Mouse (Mus musculus): ENCODE data around the gene Phf23.
"Not testable (repeated sequence)": the region's sequence is repeated elsewhere in the genome, so short reads cannot be mapped to it uniquely, and the experiment has no call there.

The Phf23 gene

DNA sequence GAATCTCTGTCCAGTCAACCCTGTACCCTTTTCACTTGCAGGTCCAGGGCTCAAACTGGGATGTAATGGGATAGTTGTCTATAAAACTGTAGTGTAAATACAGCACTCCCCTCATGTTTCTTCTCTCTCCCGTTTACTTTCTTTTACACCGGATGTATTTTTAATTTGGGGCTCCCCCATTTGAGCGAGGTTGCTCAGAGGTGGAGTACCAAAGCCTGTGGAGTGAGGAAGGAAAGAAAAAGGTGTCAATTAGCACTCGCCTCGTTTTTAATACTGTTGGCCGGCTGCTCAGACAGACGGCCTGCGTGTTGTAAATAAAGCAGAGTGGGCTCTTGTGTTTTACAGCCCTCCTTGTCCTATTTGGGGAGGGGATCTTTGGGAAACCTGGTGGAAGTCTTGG, 4.1 kb downstream of the Phf23 start:
- DNase-seq (ENCODE audit: low read depth, low spot score): no peak

DNA sequence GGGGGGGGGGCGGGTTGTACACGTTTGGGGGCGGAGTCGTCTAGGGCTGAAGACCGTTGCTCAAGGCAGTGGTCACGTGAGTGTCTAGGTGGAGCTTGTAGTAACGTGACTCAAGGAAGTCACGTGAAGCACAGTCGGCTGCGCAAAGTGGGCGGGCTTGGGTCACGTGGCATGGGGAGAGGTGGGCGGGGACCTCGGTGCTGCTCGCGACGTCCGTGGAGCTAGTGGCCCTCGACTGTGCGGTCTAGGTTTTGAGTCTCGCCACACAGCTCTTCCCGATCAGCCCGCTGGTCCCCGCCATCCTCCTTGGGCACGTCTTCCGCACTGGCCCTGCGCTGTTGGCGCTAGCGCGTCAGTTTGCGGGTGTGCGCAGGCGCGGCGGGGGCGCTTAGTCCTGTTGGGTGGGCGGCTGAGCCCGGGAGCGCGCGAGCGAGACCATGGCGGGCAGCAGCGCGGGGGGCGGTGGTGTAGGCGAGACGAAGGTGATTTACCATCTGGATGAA, 4.9 kb downstream of the Phf23 start, which contains the start of gene Dvl2:
Gene Dvl2, plus strand, starts transcription at position 200 of the 503 bp plus-strand sequence.
- peak; percentile 96 for DNase-seq (ENCODE audit: low read depth, low spot score)

DNA sequence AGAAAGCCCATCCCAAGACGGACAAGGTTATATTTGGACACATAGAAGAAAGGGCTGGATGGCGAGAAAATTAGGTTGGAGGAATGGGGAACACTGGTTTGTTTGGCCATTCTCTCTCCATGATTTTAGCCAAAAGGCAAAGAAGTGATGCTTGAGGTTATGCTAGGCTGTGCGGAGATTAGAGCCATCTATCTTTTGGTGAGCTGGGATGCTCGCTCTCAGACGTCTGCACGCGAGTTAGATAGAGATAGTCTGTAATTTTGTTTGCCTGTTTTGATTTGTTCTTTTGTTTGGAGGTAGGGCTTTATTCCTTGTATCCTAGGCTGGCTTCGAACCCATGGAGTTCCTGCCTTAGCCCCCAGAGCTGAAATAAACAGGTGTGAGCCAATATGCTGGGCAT, 5.6 kb downstream of the Phf23 start:
- DNase-seq (ENCODE audit: low read depth, low spot score): no peak

DNA sequence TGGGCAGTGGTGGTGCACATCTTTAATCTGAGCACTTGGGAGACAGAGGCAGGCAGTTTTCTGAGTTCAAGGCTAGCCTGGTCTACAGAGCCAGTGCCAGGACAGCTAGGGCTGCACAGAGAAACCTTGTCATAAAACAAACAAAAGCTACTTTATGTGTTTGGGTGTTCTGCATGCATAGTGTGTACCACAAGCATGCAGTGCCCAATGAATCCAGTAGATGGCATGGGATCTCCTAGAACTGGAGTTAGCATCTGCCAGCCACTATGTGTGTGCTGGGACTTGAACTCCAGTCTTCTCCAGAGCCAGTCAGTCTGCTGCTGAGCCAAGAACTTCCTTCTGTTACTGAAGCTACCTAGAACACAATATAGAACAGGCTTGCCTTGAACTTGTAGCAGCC, 6.3 kb downstream of the Phf23 start:
- DNase-seq (ENCODE audit: low read depth, low spot score): peak; percentile 66

DNA sequence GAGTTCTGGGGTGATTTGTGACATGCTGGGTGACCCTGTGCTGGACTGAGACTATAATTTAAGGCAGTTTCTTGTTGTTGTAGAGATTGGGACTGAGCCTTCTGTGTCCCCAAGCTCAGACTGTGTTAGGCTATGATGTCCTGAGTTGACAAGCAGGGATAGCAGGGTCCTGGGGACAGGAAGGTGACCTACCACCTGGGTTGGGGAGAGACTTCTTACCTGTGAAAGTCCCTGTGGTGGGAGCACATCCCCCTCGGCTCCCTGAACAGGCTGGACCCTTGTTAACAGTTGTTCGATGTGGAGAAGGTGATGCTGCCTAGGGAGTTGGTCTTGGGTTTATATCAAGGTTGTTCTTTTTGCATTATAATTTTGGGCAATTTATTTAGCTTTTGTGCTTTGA, 6.9 kb downstream of the Phf23 start:
- no peak for DNase-seq (ENCODE audit: low read depth, low spot score)

DNA sequence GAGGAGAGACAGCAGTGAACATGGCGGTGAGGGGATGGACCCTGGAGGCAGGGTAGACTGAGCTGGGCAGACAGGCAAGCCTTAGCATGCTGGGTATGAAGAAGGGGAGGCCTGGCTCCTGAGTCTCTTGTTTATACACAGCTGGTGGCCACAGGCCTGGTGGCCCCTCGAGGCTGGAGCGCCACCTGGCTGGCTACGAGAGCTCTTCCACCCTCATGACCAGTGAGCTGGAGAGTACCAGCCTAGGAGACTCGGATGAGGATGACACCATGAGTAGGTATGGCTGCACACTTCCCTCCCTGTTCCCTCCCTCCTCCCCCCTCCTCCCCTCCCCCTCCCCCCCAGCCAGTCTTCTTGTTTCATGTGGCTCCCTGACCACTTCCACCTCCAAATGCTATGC, 9.9 kb downstream of the Phf23 start:
- no peak for DNase-seq (ENCODE audit: low read depth, low spot score)

DNA sequence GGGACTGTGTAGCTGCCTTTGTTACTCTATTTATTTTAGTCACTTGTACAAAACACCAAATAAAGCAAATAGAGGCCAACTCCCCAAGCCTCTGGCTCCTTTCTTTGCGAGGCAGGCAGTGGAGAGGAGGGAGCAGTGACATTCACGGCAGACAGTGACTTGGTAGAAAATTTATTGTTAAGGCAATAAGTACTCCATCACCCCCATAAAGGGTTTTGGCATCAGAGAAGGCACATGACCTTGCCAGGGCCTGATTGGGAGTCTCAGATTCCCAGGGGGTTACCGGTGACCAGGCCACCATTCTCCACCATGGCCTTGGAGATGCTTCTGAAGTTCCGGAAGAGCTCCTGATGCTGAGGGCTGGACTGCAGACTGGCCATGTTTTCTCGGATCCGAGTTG, 14.5 kb downstream of the Phf23 start:
- no peak for DNase-seq (ENCODE audit: low read depth, low spot score)

DNA sequence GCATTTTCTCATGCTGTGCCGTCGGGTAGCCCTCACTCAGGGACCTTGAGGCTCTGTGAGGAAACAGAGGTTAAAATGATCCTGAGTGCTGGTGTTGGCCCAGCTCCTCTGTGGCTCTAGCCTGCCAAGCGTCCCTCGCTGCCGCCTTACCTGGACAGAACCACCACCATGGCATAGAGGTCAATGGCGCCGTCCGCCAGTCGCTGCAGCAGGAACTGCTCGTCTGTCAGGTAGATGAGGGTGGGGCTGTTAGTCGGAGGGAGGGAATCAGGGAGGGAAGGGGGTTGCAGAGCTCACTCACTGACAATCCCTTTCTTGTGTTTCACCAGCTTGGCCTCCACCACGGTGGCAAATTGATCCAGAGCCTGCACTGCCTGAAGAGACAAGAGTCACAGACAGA, 15.0 kb downstream of the Phf23 start:
- DNase-seq (ENCODE audit: low read depth, low spot score): no peak

DNA sequence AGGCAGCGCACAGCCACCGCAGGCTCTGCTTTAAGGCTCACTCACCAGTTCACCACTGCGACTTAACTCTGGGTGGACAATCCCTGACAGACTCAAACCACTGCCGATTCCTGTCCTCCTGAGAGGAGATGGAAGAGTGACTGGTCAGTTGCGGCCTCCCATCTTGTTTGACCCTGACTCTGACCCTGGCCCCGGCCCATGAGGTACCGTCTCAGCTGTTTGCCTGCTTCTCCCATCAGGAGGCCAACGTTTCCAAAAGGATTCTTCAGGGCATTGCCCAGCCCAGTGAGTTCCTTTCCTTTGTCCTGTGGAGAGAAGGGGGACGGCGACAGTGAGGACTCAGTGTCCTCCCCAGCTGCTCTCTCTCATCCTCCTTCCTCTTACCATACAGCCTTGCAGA, 15.4 kb downstream of the Phf23 start:
- no peak for DNase-seq (ENCODE audit: low read depth, low spot score)

DNA sequence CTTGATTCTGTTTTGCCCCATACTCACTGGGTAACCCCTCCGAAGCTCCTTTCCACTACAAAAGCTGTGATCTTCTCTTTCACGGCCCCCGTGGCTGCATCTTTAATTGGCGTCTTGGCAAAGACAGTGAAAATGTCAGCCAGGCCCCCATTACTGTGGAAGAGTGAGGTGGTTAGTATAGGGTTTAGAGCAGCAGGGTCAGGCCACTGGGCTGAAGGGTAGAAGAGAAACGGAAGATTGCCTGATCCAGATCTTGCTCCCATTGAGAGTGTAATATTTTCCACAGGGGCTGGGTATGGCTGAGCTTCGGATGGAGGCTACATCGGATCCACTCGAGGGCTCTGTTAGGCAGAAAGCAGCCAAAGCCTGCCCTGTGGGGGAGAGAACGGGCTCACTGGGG, 17.4 kb downstream of the Phf23 start:
- DNase-seq (ENCODE audit: low read depth, low spot score): no peak

DNA sequence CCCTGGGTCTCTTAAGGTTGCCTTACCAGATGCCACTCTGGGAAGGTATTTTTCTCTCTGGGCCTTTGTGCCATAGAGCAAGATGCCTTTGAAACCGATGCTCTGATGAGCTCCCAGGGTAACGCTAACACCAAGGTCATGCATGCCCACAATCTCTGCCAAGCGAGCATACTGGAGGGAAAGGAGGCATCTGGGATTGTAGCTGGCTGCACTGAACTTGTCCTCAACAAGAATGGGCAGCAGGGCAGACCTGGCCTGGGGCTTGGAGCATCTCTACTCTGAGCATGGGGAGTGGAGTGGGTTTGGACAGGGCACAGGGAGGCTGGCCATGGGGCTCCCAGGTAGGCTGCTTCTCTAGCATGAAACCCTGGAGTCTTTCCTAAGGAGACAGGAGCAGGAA, 17.8 kb downstream of the Phf23 start:
- no peak for DNase-seq (ENCODE audit: low read depth, low spot score)

DNA sequence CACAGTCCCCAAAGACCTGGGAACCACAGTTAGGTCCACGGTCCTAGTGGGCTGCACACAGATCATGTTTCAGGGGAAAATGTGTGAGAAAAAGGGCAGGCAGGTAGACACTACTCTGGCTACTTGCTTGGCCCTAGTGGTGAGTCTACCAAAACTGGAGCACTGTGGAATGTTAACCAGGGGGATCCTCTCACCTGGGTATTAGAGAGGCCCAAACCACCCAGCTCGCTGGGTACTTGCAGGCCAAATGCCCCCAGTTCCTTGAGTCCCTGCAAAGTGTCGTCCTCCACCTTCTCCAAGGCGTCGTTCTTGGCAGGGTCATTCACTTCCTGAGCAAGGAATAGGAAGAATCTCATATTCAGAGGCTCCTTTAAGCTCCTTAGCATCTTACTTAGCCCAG, 18.5 kb downstream of the Phf23 start:
- DNase-seq (ENCODE audit: low read depth, low spot score): no peak

DNA sequence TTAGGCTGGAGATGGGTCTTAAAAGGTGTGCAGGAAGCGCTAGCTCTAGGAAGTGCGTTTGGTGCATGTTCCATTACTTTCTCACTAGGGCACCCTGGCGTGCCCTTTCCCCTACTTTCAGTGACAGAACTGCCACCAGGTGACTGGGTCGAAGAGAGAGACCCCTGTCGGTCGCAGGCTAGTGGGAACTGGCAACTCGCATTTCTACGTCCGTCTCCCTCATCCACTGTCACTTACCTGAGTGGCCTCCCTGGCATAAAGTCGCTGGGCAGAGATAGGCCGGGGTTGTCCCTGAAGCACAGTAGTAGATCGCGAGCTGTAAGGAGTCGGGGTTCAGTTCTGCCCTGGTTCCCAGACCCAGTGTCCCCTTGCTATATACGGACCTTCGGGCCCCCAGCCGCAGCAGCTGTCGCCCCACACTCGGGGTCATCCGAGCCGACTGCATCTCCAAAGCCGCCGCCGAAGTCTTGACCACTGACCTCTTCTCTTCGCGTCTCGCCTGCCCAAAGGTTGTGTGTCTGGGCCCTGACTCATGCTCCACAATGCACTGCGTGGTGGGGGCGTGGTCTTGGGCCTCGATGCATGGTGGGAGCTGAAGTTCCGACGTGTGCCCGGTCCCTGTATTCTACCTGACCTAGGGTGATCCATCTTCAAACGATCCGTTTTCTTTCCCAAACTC, 19.4 kb downstream of the Phf23 start, which contains the start of gene Acadvl:
Gene Acadvl, minus strand, starts transcription at position 532 of the 679 bp plus-strand sequence.
- DNase-seq (ENCODE audit: low read depth, low spot score): peak; percentile 81

DNA sequence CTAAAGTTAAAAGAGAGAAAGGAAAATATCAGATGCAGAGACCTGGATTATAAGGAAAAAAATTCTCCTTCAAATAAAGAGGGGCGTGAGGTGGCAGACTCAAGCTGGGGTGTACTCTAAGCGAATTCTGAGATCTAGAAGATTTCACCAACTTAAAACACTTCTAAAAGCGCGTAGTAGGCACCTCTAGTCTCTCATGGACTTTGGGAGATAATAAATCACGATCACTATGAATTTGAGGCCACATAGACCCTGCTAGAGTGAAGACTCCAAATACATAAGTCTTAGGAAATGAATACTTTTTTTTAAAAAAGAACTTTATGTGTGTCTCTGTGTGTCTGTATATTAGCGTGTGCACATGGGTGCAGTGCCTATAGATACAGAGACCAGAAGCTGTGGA, 20.1 kb downstream of the Phf23 start:
- DNase-seq (ENCODE audit: low read depth, low spot score): no peak

DNA sequence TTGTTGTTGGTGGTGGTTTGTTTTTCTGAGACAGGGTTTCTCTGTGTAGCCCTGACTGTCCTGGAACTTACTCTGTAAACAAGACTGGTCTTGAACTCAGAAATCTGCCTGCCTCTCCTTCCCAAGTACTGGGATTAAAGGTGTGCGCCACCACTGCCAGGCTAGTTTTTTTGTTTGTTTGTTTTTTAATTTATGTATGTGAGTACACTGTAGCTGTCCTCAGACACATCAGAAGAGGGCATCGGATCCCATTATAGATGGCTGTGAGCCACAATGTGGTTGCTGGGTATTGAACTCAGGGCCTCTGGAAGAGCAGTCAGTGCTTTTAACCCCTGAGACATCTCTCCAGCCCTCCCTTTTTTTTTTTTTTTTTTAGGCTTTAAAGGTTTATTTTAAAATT, 20.6 kb downstream of the Phf23 start:
- not testable (repeated sequence) for DNase-seq (ENCODE audit: low read depth, low spot score)

DNA sequence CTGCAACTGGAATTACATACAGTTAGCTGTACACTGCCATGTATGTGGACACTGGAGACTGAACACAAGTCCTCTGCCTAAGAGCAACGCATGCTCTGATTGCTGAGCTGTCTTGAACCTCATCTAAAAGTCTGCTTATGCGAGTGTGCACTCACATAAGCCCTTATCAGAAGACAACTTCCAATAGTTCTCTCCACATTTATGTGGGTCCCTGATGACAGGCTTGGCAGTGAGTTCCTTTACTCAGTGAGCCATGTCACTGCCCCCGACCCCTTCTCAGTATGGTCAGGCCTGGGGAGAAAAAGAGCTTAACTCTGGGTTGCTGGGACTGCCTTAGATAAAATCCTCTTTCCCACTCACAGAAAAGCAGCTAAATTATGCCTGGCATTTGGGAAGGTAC, 21.1 kb downstream of the Phf23 start, which contains the start of gene Dlg4:
Gene Dlg4, plus strand, starts transcription at position 274 of the 400 bp plus-strand sequence.
- no peak for DNase-seq (ENCODE audit: low read depth, low spot score)

DNA sequence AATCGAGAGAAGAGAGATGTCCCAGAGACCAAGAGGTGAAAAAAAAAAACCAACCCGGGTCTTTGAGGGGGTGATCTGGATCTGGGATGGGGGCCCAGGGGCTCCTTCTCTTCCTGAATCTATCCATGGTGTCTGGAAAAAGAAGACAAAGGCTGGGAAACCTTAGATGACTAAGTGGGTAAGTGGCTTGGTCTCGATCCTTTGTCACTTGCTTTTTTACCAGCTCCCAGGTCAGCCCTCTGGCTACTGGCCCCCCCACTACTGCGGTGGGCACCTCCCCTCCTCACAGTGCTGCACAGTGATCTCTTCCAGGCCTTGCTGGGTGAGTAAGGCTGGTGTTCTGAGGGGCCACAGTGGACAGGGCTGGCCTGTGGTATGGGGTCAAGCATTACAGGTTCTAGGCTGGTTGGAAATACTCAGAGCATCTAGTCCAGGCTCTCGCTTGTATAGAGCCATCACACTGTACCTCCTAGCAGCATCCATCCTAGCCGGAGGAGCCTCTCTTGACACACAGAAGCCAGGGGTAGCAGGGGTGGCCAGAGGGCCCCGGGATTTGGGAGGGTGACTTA, 21.7 kb downstream of the Phf23 start:
- DNase-seq (ENCODE audit: low read depth, low spot score): no peak

DNA sequence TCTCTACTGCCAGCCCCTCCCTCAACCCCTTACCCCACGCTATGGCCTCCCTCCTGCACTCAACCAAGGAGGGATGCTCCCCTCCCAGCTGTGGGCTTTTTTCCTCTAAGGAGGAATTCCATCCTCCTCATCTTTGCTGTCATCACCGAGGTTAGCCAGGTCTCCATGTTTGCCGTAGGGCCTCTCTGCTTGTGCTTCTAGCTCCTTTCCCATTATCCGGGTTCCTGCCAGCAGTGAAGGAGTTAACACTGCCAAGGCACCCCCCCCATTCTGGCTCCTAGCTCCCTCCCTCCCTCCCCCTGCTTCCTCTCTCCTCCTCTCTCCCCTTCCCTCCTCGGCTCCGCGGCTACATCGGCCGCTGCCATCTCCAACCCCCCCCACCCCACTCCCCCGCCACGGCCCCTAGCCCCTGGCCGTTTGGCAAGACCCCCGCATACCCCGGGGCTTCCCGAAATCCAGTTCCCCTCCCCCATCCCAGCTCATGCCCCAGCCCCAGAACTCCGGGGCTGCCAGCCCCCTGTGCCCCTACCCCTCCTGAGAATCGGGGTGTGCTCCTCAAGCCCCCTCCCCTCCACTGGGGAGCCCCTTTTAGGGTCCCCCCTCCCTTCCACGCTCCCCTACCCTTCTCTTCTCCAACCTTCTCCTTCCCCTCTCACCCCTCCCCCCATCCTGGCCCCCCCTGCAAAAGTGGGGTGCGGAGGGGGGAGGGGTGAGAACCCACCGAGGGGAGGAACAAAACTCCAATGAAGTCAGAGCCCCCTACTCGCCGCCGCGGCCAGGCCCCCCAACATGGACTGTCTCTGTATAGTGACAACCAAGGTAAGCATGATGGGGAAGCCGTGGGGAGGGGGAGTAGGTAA, 22.8 kb downstream of the Phf23 start:
- DNase-seq (ENCODE audit: low read depth, low spot score): peak; percentile 89

DNA sequence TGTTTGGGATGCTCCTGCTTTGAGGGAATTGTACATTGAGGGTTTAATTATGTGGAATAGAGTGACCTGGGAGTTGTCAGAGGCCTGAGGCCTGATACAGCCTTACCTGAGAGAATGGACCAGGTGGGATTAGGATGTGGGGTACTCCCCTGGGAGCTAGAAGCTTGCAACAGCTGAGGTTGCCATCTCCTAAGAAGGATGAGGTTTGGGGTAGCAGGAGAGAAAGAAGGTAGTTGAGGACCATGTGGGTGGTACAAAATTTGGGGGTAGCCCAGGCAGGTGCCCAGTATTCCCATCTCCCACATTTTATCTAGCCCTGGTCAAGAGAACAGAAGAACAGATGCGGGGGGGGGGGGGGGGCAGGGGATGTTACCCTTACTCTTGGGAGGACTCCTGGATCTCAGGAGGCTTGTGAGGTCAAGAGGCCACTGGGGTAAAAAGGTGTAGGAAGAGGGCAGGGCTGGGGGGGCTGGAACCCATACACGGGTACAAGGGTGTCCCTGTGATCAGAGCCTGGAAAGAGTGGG, 24.0 kb downstream of the Phf23 start:
- no peak for DNase-seq (ENCODE audit: low read depth, low spot score)

DNA sequence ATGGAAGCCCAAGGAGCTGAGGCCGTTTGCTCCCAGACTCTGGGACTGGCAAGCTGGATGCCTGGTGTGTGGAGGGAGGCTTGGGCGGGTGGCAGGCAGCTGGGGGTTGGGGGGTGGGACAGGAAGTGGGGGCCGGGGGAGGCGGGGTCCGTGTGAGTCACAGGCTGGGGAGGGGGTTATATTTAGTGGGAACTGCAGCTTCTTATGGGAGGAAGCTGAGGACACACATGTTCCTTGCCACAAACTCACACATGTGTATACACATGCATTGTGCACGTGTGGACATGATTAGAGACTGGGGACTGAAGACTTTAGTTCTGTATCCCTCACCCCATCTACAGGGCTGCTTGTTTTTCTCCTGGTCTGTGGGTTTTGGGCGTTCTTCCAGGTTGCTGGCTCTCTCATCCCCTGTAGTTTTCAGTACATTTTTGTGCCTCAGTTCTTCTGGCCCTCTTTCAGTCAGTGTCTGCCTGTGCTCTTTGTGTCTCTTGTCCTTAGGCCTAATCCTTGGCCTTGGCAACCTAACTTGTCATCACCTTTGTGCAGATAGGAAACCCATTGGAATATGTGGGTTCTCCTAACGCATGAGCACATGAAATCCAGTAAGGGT, 24.6 kb downstream of the Phf23 start:
- no peak for DNase-seq (ENCODE audit: low read depth, low spot score)

DNA sequence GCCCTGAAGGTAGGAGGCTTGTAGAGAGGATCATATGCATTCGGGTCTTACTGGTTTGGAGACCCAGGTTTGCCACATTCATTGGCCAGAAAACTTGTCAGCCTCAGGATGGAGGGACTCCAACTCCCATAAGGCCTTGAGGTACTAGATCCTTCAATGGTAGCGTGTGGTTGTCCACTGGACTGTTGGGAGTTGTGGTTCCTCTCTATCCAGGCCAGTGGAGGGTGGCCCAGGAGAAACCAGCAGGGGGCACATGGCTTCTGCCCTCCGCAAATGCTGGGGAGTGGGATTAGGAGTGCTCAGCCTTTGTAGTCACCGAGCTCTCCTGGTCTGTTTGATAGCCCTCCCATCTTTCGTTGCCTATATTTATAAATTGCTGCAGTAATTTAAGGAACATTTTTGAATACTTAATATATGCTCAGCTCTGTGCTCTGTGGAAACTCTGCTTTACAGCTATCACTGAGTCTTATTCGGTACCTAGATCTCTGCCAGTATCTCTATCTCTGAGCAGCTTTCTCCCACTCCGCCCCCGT, 25.2 kb downstream of the Phf23 start:
- DNase-seq (ENCODE audit: low read depth, low spot score): peak; percentile 89

Data from mesoderm, embryonic 11.5 days (tissue).